Mouse (Mus musculus): ENCODE results near the gene Trio. TPM values are rescaled to one million over a fixed set of nuclear protein-coding genes. Genes with fewer than 3 reads are reported as not detected.

The Trio gene
- polyA plus RNA-seq, 1 experiment from 2014 or later = 82.3 TPM

DNA sequence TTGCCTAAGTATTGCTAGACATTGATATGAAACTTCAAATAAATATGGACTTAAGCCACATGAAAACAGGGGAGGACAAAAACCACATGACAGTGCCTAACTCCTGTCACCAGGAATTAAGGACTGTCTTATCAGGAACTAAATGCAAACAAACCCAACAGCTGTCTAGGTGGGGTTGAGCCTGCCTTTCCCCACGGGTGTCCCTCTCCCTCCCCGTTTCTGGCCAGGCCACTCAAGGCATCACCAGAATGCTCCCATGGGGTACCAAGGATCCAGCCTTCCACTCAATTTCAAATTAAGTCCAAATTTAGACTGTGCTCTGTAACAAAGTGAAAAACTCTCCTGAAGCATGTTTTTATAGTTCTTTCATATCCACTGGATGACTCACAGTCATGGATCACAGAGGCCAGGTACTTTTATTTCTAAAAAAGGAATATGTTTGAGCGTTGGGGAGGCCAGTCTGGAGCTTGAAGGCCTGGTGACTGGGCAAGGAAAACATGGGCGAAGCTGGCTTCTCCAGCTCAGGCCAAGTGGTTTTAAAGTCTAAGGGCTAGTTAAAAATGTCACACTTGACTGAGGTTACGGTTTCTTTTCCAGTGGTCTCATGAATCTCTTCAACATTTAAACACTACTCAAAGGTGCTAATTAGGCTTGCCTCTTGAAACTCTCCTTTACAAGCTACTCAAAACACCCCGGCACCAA is 33.6 kb downstream of the Trio start:
- no peak overlapping the region for H3K4me2 ChIP-seq
- no peaks in the 10 kb centered on the region for H3K9me3 ChIP-seq
- ATAC-seq (ENCODE audit: insufficient number of reproducible peaks, insufficient read depth, low FRiP score, low TSS enrichment, low read depth) = no peak
- WGBS = 44% methylated on average over 6 of the region's 6 CpGs
- no peak overlapping the region for H3K4me3 ChIP-seq (replicated peaks)
- no peaks in the 10 kb centered on the region for H3K27me3 ChIP-seq
- H3K9ac ChIP-seq (replicated peaks) = no peak overlapping the region
- peaks cover 92% of the 10 kb centered on the region for H3K4me1 ChIP-seq (replicated peaks)
- peaks cover 7% of the 10 kb centered on the region for H3K36me3 ChIP-seq
- no peak overlapping the region for H3K27ac ChIP-seq

DNA sequence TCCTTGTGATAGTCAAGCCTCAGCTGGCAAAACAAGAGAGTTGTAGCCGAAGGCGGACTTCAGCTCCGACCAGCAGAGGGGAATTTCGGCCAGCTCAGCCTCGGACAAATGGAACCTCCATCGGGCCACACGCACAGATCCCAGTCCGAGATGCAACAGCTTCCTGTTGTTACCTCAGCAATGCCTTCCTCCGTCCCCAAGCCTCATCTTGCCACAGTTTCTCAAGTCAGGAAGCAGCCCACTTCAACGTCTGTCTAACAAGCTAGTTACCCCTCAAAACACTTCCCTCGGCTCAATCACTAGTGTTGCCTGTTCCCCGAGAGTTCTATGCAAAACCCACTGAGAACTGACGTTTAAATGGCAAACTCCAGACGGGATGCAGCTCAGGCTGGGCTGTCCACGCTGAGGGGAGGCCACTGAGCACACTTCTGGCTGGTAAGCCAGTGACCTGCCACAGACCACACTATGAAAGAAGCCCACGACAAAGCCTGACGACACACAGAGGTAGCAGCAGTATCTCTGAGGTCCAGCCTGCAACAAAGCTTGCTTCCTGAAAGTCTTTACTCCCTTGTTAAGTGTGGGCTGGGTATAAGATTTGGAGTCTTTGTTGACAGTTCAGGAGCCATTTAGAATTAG is 34.5 kb downstream of the Trio start:
- Histone ChIP-seq H3K27ac (no peak overlapping the region), H3K9me3 (no peaks in the 10 kb centered on the region), H3K4me2 (no peak overlapping the region), H3K27me3 (no peaks in the 10 kb centered on the region), H3K4me1 (replicated peaks) (peaks cover 84% of the 10 kb centered on the region), H3K9ac (replicated peaks) (no peak overlapping the region), H3K4me3 (replicated peaks) (no peak overlapping the region), H3K36me3 (peaks cover 2% of the 10 kb centered on the region)
- ATAC-seq (ENCODE audit: insufficient number of reproducible peaks, insufficient read depth, low FRiP score, low TSS enrichment, low read depth) = no peak
- 75% methylated on average over 17 of the region's 17 CpGs for WGBS

DNA sequence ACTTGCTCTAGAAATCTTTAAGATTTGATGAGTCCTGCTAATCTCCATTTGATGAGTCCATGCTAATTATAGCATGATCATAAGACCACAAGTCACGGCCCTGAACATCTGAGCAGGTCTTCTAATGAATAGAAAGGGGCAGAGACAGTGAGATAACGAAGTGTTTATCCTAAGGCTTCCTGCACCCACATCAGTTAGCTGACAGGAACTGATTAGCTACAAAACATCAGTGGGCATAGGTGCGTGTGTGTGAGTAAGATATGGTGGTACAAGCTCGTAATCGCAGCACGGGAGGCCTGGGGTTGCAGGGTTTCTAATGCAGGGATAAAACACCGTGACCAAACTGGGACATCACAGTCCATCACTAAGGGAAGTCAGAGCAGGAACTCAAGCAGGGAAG is 37.7 kb downstream of the Trio start:
- Histone ChIP-seq H3K9me3 (no peaks in the 10 kb centered on the region), H3K27me3 (no peaks in the 10 kb centered on the region), H3K27ac (no peak overlapping the region), H3K4me2 (no peak overlapping the region), H3K4me1 (replicated peaks) (peaks cover 72% of the 10 kb centered on the region), H3K36me3 (no peaks in the 10 kb centered on the region), H3K4me3 (replicated peaks) (no peak overlapping the region), H3K9ac (replicated peaks) (no peak overlapping the region)
- no peak for ATAC-seq (ENCODE audit: insufficient number of reproducible peaks, insufficient read depth, low FRiP score, low TSS enrichment, low read depth)
- WGBS = 70% methylated on average over 7 of the region's 7 CpGs

DNA sequence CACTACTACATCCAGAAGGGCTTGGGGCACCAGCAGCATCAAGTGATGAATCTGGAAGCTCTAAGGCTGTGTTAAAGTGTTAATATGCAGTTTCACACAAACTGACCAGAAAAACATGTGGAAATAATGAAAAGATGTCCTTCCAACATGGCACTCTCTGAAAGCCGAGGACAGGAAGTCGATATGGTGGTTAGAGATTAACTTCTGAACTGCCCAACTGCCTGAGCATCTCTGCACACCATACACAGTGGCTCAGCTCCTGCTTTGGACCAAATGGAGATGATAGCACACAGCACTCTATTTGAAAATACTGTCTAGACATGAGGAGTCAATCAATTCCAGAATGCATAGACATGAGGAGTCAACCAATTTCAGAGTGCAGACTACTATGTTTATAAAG is 40.8 kb downstream of the Trio start:
- Histone ChIP-seq H3K36me3 (no peaks in the 10 kb centered on the region), H3K27ac (no peak overlapping the region), H3K27me3 (no peaks in the 10 kb centered on the region), H3K4me2 (no peak overlapping the region), H3K9ac (replicated peaks) (no peak overlapping the region), H3K4me3 (replicated peaks) (no peak overlapping the region), H3K9me3 (no peaks in the 10 kb centered on the region), H3K4me1 (replicated peaks) (peaks cover 67% of the 10 kb centered on the region)
- WGBS = 69% methylated on average over 2 of the region's 2 CpGs
- no peak for ATAC-seq (ENCODE audit: insufficient number of reproducible peaks, insufficient read depth, low FRiP score, low TSS enrichment, low read depth)

DNA sequence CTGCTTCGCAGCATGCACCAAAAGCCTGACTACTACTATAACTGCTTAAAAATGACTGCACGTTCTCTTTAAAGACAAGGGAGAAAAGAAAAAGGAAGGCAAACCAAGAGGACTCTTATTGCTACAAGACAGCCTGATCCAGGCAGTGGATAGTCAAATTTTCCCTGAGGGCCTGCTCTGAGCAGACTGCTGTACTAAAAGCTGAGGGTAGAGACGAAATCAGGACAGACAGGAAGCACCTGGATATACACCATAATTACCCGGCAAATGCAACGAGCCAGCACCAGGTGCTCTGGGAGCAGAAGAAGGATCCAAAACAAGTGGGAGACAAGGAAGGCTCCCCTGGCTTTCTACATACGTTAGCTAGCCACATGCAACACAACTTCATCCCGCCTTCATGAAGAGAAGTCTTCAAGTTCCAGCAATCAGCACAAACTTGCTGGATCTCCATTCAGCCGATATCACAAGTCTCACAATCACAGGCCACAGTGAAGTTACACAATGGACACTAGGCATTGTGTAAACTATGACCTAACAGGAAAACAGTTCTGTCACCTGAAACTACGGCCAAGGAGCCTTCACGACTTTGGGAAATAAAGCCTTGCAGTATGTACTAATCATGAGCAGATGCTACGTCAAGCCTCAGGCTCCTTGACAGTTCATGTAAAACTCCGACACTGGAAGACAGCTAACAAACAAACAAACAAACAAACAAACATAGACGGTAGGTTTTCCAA is 43.7 kb downstream of the Trio start:
- WGBS = 38% methylated on average over 13 of the region's 13 CpGs
- Histone ChIP-seq H3K4me3 (replicated peaks) (no peak overlapping the region), H3K36me3 (no peaks in the 10 kb centered on the region), H3K9me3 (no peaks in the 10 kb centered on the region), H3K27ac (0 out of 2 replicates have a peak overlapping the region, but pooled peaks have one; percentile 18), H3K9ac (replicated peaks) (no peak overlapping the region), H3K4me2 (0 out of 2 replicates have a peak overlapping the region, but pooled peaks have one; percentile 0), H3K4me1 (replicated peaks) (peaks cover 45% of the 10 kb centered on the region), H3K27me3 (no peaks in the 10 kb centered on the region)
- peak; percentile 45; the same call in 1 of the 2 replicates for ATAC-seq (ENCODE audit: insufficient number of reproducible peaks, insufficient read depth, low FRiP score, low TSS enrichment, low read depth)

DNA sequence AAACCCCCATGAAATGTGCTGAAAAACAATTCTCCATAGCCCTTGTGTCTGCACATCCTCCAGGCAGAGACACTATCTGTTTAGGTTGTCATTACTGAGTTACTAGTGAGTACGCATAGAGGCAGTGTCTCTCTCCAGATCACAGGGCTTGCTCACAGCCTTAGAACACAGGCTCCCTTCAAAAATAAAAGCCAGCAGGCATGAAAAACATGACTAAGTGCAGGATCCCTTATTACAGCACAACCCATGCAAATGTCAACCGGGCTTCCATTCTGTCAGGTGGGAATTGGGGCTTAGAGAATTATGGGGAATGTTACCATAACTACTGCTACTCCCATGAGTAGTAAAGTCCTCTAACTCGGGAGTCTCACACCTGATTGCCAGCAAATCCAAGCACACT is 44.4 kb downstream of the Trio start:
- WGBS = 34% methylated on average over 3 of the region's 3 CpGs
- Histone ChIP-seq H3K27ac (peak overlapping the region; percentile 18; the same call in 1 of the 2 replicates), H3K9ac (replicated peaks) (no peak overlapping the region), H3K4me1 (replicated peaks) (peaks cover 45% of the 10 kb centered on the region), H3K36me3 (no peaks in the 10 kb centered on the region), H3K4me3 (replicated peaks) (no peak overlapping the region), H3K27me3 (no peaks in the 10 kb centered on the region), H3K4me2 (no peak overlapping the region), H3K9me3 (no peaks in the 10 kb centered on the region)
- no peak for ATAC-seq (ENCODE audit: insufficient number of reproducible peaks, insufficient read depth, low FRiP score, low TSS enrichment, low read depth)

DNA sequence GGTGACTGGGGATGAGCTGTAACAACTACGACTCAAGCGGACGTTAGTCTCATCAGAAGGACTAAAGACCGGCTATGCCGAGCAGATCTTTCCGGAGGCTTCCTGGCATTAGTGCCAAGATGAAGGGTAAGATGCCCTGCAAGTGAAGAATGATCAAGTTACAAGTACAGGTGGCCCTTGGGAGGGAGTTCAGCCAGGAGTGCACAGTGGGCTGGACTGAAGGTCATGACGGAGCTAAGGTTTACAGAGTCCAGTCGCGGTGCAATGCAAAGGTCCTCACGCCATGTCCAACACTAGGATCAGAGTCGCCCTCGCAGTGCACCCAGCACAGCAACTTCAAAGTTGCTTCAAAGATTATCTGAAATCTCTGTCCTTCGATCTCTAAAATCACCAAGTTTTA is 45.2 kb downstream of the Trio start:
- H3K27me3 ChIP-seq = no peaks in the 10 kb centered on the region
- no peak overlapping the region for H3K9ac ChIP-seq (replicated peaks)
- H3K36me3 ChIP-seq = no peaks in the 10 kb centered on the region
- no peak for ATAC-seq (ENCODE audit: insufficient number of reproducible peaks, insufficient read depth, low FRiP score, low TSS enrichment, low read depth)
- H3K9me3 ChIP-seq = no peaks in the 10 kb centered on the region
- H3K4me1 ChIP-seq (replicated peaks) = peaks cover 43% of the 10 kb centered on the region
- H3K27ac ChIP-seq = no peak overlapping the region
- 86% methylated on average over 13 of the region's 13 CpGs for WGBS
- no peak overlapping the region for H3K4me2 ChIP-seq
- H3K4me3 ChIP-seq (replicated peaks) = no peak overlapping the region

DNA sequence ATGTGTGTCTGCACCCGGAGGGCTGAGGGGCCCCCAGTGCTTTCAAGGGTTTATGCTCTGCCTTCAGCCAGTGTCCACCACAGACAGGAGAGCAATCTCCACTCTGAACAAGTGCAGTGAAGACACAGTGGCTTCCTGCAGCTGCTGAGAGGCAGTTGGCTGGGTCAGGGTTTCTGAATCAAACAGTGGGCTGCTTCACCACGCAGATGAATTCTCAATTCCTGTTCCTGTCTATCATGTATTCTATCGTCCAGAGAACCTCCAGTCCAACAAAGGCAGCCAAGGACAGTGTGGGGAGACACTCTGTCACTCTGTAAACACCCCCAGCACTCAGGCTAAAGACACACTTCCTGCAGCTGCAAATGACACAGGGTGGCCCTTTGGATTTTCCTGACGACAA is 48.7 kb downstream of the Trio start:
- no peak overlapping the region for H3K4me3 ChIP-seq (replicated peaks)
- no peak overlapping the region for H3K9ac ChIP-seq (replicated peaks)
- no peak overlapping the region for H3K4me2 ChIP-seq
- no peaks in the 10 kb centered on the region for H3K27me3 ChIP-seq
- no peaks in the 10 kb centered on the region for H3K9me3 ChIP-seq
- no peak overlapping the region for H3K27ac ChIP-seq
- H3K4me1 ChIP-seq (replicated peaks) = peaks cover 17% of the 10 kb centered on the region
- no peaks in the 10 kb centered on the region for H3K36me3 ChIP-seq
- 82% methylated on average over 4 of the region's 4 CpGs for WGBS
- no peak for ATAC-seq (ENCODE audit: insufficient number of reproducible peaks, insufficient read depth, low FRiP score, low TSS enrichment, low read depth)

DNA sequence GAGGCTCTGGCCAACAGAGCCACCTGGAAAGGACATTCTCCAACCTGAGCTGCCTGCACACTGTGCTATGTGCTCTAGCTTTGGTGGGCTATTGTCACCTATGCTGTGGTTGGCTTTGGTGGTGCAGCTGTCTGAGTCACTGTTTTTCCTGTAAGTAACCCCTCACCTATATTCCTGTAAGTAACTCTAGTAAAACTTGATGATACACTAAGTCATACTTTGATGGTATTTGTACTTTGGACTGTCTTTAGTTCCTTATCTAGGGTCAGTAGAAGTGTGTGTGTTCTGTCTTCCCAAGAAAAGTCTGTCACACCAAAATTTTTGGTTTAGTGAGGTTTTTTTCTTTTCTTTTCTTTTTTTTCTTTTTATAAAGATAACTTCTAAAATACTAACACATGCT is 49.3 kb downstream of the Trio start:
- Histone ChIP-seq H3K9ac (replicated peaks) (no peak overlapping the region), H3K27ac (no peak overlapping the region), H3K4me2 (no peak overlapping the region), H3K4me3 (replicated peaks) (no peak overlapping the region), H3K9me3 (no peaks in the 10 kb centered on the region), H3K4me1 (replicated peaks) (peaks cover 11% of the 10 kb centered on the region), H3K27me3 (no peaks in the 10 kb centered on the region), H3K36me3 (no peaks in the 10 kb centered on the region)
- no peak for ATAC-seq (ENCODE audit: insufficient number of reproducible peaks, insufficient read depth, low FRiP score, low TSS enrichment, low read depth)

DNA sequence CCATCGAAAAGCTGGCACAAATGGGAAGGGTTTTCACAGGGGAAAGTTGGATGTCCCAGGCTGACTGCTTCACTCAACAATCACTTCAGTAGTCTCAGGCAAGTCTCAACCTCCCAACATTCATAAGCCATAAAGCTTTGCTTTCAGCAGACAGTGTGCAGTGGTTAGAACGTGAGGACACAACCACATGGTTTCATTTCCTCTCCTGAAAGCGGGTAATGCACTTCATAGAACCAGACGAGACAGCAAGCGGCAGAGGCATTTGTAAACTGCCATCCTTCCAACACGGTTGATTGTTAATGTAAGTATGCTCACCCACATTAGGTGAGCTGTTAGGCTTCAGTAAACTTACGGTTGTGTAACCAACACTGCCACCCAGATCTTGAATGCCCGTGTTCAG is 51.0 kb downstream of the Trio start:
- H3K36me3 ChIP-seq = no peaks in the 10 kb centered on the region
- no peaks in the 10 kb centered on the region; the same call in 1 of the 2 replicates for H3K4me1 ChIP-seq (replicated peaks)
- no peak for ATAC-seq (ENCODE audit: insufficient number of reproducible peaks, insufficient read depth, low FRiP score, low TSS enrichment, low read depth)
- no peak overlapping the region for H3K4me3 ChIP-seq (replicated peaks)
- H3K9me3 ChIP-seq = no peaks in the 10 kb centered on the region
- H3K27me3 ChIP-seq = no peaks in the 10 kb centered on the region
- 84% methylated on average over 8 of the region's 8 CpGs for WGBS
- H3K27ac ChIP-seq = no peak overlapping the region
- H3K9ac ChIP-seq (replicated peaks) = no peak overlapping the region
- no peak overlapping the region for H3K4me2 ChIP-seq

DNA sequence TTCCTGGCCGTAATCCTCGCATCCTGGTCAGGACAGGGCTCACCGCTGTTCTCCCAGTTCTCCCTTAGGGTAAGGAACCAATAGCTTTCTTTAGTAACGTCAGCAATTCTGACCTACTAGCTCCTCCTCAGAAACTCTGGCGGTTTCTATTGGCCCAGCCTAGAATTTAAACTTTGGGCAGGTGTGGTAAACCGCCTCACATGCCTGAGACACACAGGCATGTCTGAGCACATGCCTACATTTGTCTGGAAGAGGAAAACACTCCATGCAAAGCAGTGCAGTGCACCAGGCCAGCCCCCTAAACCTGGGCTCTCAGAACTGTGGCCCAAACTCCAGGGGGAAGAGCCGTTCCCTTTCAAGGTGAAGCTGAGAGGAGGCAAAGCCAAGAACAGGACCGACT is 57.5 kb downstream of the Trio start:
- ATAC-seq (ENCODE audit: insufficient number of reproducible peaks, insufficient read depth, low FRiP score, low TSS enrichment, low read depth) = no peak
- Histone ChIP-seq H3K27me3 (no peaks in the 10 kb centered on the region), H3K27ac (no peak overlapping the region), H3K9me3 (no peaks in the 10 kb centered on the region), H3K4me2 (no peak overlapping the region), H3K36me3 (no peaks in the 10 kb centered on the region), H3K9ac (replicated peaks) (no peak overlapping the region), H3K4me1 (replicated peaks) (peaks cover 21% of the 10 kb centered on the region; the same call in 1 of the 2 replicates), H3K4me3 (replicated peaks) (no peak overlapping the region)
- 68% methylated on average over 8 of the region's 8 CpGs for WGBS
